Mouse (Mus musculus) small intestine, adult 2 months (tissue): ENCODE data around the gene Ctnnbl1. TPM values are rescaled to one million over a fixed set of nuclear protein-coding genes. Genes with fewer than 3 reads are reported as not detected.
A peak's percentile ranks its signal among the peaks of the same experiment; 100 is the strongest.

Experiments used
- H3K27ac ChIP-seq: fragments of 200-500 bp; 2 replicates; pipeline ENCODE4 v1.5.1; 2012; ENCODE audit warnings: low read depth, low read length, control low read depth, inconsistent platforms; ENCODE audit not compliant: insufficient read depth
- H3K27me3 ChIP-seq: fragments of 200-500 bp; 2 replicates; pipeline ENCODE4 v1.6.1; 2012; ENCODE audit warnings: mild to moderate bottlenecking, moderate library complexity, low read length, inconsistent platforms; ENCODE audit not compliant: control insufficient read depth, insufficient read depth
- H3K36me3 ChIP-seq: fragments of 200-500 bp; 2 replicates; pipeline ENCODE4 v1.6.1; 2012; ENCODE audit warnings: mild to moderate bottlenecking, low read length, control low read depth, inconsistent platforms; ENCODE audit not compliant: control insufficient read depth, insufficient read depth
- H3K4me1 ChIP-seq: fragments of 200-500 bp; 2 replicates; pipeline ENCODE4 v1.6.1; 2012; ENCODE audit warnings: low read length, inconsistent platforms, mixed read lengths; ENCODE audit not compliant: control insufficient read depth, insufficient read depth, insufficient read length
- H3K4me3 ChIP-seq: fragments of 200-500 bp; 2 replicates; pipeline ENCODE4 v1.5.1; 2012; ENCODE audit warnings: low read depth, mild to moderate bottlenecking, control low read depth, inconsistent platforms, low read length, moderate library complexity
- CTCF ChIP-seq: fragments of 200-500 bp; IDR thresholded peaks from 2 replicates; pipeline ENCODE4 v1.5.1; 2012; ENCODE audit warnings: low read depth, mild to moderate bottlenecking, control low read depth, inconsistent platforms, low read length, moderate library complexity, mixed read lengths; ENCODE audit not compliant: insufficient replicate concordance, insufficient read length; ENCODE audit errors: extremely low read depth
- POLR2A ChIP-seq: fragments of 200-500 bp; IDR thresholded peaks from 2 replicates; pipeline ENCODE4 v1.6.1; 2012; ENCODE audit warnings: low read depth, mild to moderate bottlenecking, control low read depth, inconsistent platforms, low read length, moderate library complexity
- WGBS: fragments of 180-500 bp; shearing (Covaris S2); methylation state at CpG from one replicate; pipeline ENCODE4 v1.1.7; 2018; 5-methylcytosine and 5-hydroxymethylcytosine counted together
- polyA plus RNA-seq: library from polyadenylated mRNA; depleted of rRNA; stranded (reverse); fragments of >200 nt; gene quantifications from 2 replicates; pipeline ENCODE4 v1.2.3, GENCODE M21; 2012

Ctnnbl1 gene
- polyA plus RNA-seq, 1 experiment: 17.2 TPM

DNA sequence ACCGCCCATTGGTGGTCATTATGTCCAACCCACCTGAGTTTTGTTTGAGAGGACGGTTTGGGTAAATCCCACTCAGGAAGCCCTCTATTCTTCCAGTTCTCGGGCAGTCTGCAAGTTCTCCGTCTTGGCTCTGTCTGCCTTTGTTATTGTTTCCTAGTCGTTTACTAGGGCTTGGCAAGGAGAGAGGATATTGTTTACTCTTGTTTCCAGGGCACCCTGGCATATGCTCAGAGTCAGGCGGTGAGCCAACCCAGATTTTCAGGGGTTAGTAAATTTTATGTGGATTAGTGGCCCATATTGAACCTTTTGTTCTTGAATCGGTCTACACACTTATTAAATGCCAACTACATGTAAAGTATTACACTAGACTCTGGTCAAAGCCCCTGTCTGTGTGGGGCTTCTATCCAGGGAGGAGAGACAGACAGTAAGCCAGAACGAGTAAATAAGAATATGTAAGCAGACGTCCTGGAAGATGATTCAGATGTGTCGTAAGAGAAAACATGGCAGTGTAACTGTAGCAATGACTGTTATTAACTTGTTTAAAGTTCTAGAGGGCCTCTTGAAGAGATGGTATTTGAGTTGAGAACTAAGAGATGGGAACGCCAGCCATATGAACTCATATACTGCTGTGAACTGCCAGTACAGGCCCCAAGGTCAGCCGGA is 13.9 kb downstream of the Ctnnbl1 start:
- 44% methylated on average over 12 of the region's 12 CpGs for WGBS
- no peak overlapping the region for H3K27ac ChIP-seq
- H3K27me3 ChIP-seq: no peaks in the 10 kb centered on the region
- no peak overlapping the region for H3K4me3 ChIP-seq
- TF ChIP-seq POLR2A (no peak), CTCF (no peak)
- 0 out of 2 replicates have a peak, but pooled peaks cover 2% of the 10 kb centered on the region for H3K36me3 ChIP-seq
- peaks cover 9% of the 10 kb centered on the region for H3K4me1 ChIP-seq

DNA sequence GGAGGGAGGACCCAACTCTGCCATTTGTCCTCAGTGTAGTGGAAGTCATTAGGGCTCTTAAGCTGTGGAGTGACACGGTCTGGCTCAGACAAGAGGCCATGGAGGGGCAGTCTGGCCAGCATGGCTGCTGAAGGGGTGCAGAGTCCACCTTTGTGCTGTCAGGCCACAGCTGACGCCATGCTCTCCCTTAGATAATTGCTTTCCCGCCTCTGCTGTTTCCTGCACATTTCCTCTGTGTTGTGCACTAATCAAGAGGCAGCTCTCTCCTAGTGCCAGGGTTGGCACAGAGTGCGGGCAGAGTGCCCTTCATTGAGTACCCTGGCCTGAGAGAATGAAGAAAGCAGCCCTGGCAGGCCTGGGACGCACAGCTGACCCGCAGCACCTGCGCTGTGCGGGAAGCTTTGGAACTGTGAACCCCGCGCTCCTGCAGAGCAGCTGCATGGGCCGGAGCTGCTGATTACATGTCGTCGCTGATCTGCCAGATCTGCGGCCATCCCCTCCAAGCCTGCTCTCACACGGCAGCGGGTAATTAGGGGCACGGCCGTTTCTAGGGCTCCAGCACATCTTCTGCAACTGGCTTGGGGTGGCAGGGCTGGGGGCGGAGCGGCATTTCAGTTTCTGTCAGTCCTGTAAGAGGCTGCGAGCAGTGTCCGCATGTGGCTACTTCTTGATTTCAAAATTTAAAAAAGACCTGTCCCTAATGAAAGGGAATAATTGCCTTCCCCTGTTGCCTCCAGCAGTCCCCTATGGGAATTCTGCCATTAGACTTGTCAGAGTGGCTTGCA is 14.6 kb downstream of the Ctnnbl1 start:
- Histone ChIP-seq H3K36me3 (0 out of 2 replicates have a peak, but pooled peaks cover 2% of the 10 kb centered on the region), H3K27me3 (no peaks in the 10 kb centered on the region), H3K4me3 (no peak overlapping the region), H3K4me1 (peaks cover 9% of the 10 kb centered on the region), H3K27ac (no peak overlapping the region)
- TF ChIP-seq CTCF (no peak), POLR2A (no peak)
- 55% methylated on average over 22 of the region's 22 CpGs for WGBS

DNA sequence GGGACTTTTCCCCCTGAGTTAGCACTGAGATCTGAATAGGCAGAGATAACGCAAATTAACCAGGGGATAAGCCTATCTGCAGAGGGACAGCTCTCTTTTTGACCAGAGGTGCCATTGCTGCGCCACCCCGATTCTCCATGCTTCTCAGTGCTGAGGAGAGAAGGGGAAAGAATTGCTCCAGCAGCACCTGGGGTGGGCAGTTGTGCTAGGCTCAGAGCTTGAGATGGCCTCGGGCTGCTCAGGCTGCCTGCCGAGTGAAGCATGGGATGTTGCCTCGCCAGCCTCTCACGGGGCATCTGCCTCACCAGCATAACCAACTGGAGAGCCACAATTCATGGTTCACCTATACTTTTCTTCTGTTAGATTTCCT is 15.2 kb downstream of the Ctnnbl1 start:
- peaks cover 9% of the 10 kb centered on the region for H3K4me1 ChIP-seq
- H3K4me3 ChIP-seq: no peak overlapping the region
- WGBS: 94% methylated on average over 7 of the region's 7 CpGs
- 0 out of 2 replicates have a peak, but pooled peaks cover 2% of the 10 kb centered on the region for H3K36me3 ChIP-seq
- H3K27me3 ChIP-seq: no peaks in the 10 kb centered on the region
- TF ChIP-seq POLR2A (no peak), CTCF (no peak)
- H3K27ac ChIP-seq: no peak overlapping the region

DNA sequence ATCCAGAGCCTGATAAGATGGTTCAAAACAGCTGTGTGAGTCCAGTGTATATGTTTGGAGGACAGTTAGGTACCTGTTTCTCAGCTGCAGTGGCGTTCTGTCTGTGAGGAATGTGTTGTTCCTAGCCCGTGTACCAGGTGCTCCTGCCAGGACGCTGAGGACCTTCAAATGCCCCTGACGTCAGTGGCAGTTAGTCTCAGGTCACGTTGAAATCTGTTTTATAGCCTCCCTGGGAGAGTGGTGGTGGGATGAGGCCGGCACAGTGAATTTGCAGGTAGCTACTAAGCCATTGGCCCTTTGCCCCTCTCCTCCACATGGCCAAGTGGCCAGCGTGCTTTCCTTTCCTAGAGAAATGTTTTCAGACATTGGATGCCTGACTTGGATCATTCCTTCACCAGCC is 18.6 kb downstream of the Ctnnbl1 start:
- H3K36me3 ChIP-seq: no peaks in the 10 kb centered on the region
- no peak overlapping the region for H3K27ac ChIP-seq
- TF ChIP-seq CTCF: no peak
- no peak for TF ChIP-seq POLR2A
- no peak overlapping the region for H3K4me3 ChIP-seq
- H3K27me3 ChIP-seq: no peaks in the 10 kb centered on the region
- WGBS: 83% methylated on average over 7 of the region's 7 CpGs
- H3K4me1 ChIP-seq: peaks cover 6% of the 10 kb centered on the region

DNA sequence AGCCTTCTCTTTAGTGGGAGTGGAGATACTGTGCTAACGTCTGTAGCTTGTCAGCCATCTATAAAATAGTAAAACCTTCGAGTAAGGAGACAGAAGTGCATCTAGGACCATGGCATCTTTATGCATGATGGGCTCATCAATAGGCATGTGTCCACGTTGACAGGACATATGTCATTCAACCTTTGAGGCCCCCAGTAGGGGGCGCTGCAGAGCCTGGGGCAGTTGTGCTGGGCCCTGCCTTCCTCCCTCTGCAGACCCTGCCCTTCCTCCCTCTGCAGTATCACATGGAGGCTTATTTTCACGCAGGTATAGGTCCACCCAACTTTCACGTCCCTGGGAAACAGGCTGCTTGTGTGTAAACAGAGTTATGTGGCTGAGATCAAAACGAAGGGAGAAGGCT is 19.0 kb downstream of the Ctnnbl1 start:
- peak; percentile 48; the same call in 1 of the 2 replicates for TF ChIP-seq CTCF
- no peak for TF ChIP-seq POLR2A
- Histone ChIP-seq H3K4me1 (peaks cover 6% of the 10 kb centered on the region), H3K4me3 (no peak overlapping the region), H3K27me3 (no peaks in the 10 kb centered on the region), H3K36me3 (no peaks in the 10 kb centered on the region), H3K27ac (no peak overlapping the region)
- whole genome bisulfite sequencing: 68% methylated on average over 7 of the region's 7 CpGs

DNA sequence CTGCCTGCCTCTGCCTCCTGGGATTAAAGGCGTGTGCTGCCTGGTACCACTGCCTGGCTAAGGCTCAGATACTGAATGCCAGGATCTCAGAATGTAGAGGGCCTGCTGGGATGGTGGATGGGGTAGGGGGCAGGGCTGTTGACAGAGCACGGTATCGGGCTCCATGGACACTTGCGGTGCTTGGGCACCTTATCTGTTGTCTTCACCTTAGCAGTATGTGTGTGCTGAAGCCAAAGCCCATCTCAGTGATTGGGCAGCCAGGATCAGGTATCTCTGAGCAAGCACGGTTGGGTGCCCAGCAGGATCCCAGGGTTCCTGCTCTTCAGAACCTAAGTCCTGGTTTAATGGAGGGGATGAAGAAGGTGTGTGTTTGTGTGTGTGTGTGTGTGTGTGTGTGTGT is 21.2 kb downstream of the Ctnnbl1 start:
- Histone ChIP-seq H3K27ac (no peak overlapping the region), H3K27me3 (no peaks in the 10 kb centered on the region), H3K36me3 (no peaks in the 10 kb centered on the region), H3K4me1 (no peaks in the 10 kb centered on the region), H3K4me3 (no peak overlapping the region)
- 84% methylated on average over 5 of the region's 5 CpGs for WGBS
- TF ChIP-seq POLR2A (no peak), CTCF (no peak)

DNA sequence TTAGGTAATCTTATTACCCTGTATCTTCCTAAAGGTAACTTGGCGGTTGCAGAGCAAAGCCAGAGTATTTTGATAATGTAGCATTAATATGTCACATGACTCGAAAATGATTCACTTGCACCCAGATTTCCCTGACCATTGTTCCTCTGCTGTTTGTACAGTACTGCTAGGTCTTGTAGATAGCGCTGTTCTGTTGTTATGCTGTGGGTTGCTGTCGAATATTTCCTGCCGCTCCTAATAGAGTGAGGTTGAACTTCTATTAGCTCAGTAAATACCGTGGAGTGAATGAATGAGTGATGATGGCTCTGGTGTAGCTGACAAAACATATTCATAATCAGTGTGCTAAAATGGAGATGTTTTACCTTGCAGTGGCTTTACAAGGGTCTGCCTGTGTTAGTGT is 22.5 kb downstream of the Ctnnbl1 start:
- 63% methylated on average over 6 of the region's 6 CpGs for WGBS
- Histone ChIP-seq H3K36me3 (no peaks in the 10 kb centered on the region), H3K4me1 (no peaks in the 10 kb centered on the region), H3K27ac (no peak overlapping the region), H3K4me3 (no peak overlapping the region), H3K27me3 (no peaks in the 10 kb centered on the region)
- TF ChIP-seq CTCF: no peak
- TF ChIP-seq POLR2A: no peak
